Mouse (Mus musculus) adrenal gland (tissue): ENCODE results near the gene Ciz1.
"Not testable (repeated sequence)": the region's sequence is repeated elsewhere in the genome, so short reads cannot be mapped to it uniquely, and the experiment has no call there.

Source experiments
- intact Hi-C: fragments of 180-260 bp; cut with DNase I; formaldehyde crosslinking; loops from one replicate; pipeline ENCODE4 v1.15.1; 2025

Ciz1 gene

DNA sequence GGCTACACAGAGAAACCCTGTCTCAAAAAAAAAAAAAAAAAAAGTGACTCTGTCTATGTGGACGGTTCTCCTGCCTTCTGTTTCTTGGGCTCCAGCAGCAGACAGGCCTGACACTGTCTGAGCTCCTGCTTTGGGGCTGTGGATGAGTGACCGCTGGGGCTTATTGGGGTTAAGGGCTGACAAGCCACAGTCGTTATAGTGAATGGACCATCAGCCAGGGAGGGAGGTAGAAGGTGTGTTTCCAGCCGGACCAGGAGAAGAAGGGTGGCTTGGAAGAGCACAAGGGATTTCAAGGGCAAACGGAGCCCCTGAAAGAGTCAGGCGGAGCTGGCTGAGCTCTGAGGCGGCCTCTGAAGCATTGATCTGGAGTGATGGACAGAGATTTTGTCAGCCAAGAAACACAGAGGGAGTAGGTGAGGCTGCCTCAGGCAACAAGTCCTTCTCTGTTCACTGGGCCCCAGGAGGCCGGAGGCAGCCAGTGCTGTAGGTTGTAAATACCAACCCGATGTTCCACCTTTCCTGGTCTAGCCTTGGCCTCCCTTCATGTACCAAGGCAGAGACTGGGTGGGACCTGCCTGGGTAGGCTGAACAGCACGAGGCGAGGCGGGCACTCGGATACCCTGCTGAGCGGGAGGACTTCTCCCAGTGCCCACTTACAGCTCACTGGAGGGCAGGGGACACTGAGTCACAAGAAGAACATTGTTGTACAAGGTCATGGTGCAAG is 7.4 kb upstream of the Ciz1 start:
- intact Hi-C loops: no loop called here

DNA sequence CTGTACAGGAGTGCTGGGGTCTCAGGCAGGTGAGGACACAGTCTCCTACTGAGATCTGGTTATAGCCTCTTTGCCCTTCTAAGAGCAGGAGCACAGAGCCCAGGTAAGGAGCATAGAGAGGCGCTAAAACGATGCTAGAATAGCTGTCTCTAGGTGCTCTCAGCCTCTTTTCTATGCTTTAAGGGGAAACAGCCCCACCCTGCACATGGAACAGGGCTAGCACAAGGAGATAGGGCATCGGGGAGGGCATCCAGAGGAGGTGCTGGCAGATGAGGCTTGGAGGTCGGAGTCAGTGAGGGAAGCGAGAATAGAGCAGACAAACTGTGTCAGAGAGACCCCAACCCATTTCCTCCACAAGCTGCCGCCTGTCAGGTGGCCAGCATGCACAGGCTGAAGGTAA is 5.1 kb upstream of the Ciz1 start:
- intact Hi-C loops: no loop called here

DNA sequence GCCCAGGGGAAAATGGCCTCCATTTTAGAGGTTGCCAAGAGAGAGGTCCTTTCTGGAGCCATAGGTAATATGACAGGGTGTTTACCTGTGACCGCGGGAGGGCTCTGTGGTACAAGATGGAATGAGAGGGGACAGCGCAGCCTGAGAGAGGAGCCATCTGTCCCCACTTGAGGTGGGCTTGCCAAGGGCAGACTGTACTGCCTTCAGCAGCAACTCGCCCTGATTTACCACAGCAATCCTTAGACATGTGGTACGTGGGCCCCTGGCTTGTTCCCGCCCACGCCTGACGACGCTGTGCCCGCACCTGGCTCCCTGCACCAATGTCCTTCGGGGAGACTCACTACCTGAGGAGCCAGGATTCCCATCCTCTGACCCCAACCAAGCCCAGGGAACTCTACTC is 3.8 kb upstream of the Ciz1 start:
- intact Hi-C loops: no loop called here

DNA sequence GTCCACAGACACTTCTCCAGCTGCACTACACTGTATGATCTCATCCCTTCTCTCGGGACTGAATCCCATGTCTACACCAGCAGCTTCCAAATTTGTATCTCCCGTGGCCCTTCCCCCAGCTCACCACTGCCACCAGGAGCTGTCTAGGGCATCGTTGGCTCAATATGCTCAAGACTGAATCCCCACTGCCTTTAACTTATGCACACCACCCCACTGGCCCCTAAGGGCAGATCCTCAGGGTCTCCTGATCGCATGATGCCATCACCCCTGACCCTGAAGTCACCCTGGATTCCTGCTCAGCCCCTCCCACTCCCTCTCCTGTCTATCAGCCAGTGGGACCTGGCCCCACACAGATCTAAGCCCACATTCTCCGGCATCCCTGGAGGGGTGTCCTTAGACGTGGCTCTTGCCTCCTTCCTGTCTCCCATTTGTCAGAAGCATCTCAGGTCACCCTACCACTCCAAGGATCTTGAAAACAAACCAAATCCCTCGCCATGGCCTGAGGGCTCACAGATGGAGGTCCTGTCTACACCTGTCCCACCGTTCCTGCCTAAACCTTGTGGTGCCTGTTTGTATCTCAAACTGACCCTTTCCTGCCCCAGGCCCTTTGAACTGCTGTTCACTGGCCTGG is 2.4 kb upstream of the Ciz1 start:
- intact Hi-C loops: loop anchor here (5.0 kb wide), 1 partner anchor 48 kb away; the partner anchor contains the start of gene Ptges2

DNA sequence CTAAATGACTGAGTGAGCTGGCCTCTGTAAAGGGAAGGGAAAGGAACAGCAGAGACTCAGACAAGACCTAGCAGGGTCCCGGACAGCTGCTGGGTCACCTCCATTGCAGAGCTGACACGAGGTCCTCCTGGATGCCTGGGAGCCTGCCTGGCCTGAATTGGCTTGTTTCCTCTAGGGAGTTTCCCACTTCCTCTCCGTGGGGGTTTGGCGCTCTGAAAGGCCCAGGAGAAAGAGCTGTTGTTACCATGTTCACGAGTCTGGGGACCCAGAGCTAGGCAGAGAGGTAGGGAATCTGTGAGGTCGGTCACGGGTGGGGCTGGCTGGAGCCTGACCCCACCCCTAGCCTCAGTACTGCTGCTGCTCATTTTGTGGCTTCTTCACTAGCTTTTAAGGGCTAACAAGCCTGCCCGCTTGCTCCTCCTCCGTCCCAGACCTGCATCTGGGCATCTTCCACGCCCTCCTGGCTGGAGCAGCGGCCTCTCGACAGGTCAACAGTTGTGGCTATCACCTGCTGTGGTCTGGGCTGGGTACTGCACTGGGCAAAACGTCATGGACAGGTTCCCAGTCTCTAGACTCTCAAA is 1.6 kb upstream of the Ciz1 start:
- intact Hi-C loops: loop anchor here (5.0 kb wide), 1 partner anchor 47 kb away; the partner anchor contains the start of gene Ptges2

DNA sequence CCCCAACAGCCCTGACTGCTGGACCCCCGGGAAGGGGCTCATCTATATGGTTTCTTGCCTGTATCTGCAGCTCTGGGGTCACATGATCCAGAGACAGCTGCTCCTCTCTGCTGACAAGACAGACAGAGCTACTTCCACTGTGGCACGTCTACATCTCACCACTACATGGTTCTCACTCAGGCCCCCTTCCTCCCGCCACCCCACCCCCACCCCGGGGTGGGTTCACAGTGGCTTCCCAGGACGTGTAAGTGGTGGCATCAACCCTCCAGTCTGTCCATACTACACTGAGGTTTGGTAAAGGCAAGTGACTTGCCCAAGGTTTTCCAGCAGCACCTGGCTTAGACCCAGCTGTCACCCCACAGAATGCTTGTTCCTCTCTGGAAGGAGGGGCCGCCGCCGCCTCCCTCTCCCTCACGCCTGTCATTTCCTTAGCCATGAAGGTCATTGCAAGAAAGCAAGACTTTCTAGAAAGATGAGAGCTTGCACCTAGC is 611 bp upstream of the Ciz1 start:
- intact Hi-C loops: loop anchor here (5.0 kb wide), 1 partner anchor 46 kb away; the partner anchor contains the start of gene Ptges2

DNA sequence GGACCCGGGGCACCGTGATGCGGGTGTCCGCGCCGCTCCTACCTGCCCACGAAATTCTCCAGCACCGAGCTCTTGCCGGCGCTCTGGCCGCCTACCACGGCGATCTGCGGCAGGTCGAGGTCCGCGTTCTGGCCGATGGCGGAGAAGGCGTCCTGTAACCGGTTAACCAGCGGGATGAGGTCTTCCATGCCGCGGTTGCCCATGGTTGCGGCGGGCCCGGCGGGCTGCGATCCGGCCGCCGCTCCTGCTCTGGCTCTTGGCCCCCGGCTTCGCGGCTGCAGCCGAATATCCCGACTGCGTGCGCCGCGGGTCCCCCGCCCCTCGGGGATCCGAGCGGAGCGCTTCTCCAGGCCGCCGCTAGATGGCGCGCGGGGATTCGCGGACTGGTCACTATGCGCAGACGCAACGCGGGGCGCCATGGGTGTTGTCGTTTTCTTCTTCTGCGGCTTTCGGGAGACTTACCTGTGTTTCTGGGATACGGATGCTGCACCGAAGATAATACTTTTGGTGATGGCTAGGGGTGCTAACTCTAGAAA is 948 bp downstream of the Ciz1 start, which contains the start of gene Dnm1:
Gene Dnm1, minus strand, starts transcription at position 332 of the 536 bp plus-strand sequence.
- intact Hi-C loops: loop anchor here (5.0 kb wide), 1 partner anchor 44 kb away; the partner anchor contains the start of gene Ptges2

DNA sequence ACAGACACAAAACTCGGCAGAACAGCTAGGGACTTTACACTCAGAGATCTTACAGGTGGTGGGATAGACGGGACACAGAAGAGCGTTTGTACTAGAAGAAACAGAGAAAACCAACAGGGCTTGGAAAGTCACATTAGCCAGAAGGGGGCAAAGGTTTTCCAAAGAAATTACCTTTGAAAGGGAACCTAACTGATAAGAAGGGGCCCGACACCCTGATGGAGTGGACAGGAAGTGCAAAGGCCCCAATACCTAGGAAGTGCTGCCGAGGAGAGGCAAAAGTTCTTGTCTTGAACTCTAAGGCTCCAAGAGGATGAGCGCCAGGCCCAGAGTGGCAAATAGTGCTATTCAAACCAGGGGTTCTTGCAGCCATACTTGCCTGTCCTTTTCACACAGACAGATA is 1.7 kb downstream of the Ciz1 start:
- intact Hi-C loops: loop anchor here (5.0 kb wide), 1 partner anchor 43 kb away; the partner anchor contains the start of gene Ptges2

DNA sequence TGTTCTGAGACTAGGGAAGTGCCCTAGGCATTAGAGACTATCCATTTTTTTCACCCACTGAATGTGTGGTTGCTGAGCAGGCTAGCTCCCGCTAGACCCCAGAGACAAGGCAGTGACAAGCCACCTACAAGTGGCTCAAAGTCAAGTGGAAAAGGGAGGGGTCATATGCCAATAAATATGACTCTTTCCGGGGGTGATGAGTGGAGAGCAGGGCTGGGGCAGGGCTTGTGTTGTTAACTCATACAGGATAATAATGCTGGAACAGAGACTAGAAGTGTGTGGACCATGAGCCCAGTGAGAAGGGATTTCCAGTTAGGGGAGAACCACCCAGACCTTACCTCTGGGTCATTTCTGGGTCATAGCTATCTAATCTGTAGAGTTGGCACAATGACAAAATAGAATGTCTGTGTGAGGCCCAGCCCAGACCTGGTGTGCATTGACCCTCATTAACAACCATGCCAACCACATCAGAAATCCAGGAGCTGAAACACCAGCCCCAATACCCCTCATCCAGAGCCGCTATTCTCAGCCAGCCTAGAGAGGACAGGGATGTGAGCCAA is 2.3 kb downstream of the Ciz1 start:
- intact Hi-C loops: loop anchor here (5.0 kb wide), 1 partner anchor 43 kb away; the partner anchor contains the start of gene Ptges2

DNA sequence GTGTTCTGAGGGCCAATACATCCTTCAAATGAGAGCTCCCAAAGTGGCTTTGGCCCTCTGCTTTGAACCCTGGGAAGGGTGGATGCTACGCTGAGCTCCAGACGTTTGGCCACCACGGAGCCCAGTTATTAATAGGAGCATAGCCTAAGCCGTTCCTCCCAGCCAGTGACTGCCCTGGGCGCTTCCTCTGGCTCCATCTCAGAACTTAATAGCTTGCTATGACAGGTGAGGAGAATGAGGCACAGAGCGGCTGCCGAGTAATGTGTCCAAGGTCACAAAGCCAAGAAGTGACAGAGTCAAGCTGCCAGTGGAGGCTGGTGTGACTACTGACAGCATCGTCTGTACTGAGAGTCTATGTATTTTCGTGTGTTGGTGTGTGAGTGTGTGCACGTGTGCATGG is 4.1 kb downstream of the Ciz1 start:
- intact Hi-C loops: no loop called here

DNA sequence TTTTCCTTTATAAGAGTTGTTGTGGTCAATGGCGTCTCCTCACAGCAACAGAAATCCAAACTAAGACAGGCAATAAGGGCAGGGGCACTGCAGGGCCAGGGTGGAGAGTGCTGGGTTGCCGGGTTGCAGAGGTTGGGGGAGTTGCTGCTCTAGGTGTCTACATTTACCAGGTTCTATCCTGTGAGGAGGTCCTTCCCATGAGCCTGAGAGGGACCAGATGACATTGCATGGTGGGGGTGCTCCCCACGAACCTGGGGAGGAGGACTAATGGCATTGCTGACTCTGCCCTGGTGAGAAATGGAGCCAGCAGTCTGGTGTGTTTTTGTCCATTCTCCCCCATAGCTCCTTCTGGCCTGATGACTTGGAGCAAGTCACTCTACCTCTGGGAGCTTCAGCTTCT is 5.6 kb downstream of the Ciz1 start:
- intact Hi-C loops: no loop called here

DNA sequence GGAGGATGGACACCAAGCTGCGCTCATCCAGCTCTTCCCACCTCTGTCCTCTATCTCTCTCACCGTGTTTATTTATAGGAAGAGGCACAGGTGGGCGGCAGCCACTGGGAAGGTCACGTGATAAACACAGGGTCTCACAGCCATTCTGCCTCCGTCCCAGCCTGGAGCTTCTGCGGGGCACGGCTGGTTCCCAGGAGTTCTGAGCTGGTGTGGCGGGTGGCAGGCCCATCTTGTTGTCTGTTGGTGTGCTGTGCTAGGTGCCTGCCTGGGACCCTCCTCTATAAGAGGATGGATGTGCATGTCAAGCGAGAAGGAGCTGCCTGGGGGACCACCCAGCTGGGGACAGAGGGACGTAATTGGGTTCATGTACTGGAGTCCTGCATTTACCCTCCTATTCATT is 6.3 kb downstream of the Ciz1 start:
- intact Hi-C loops: no loop called here

DNA sequence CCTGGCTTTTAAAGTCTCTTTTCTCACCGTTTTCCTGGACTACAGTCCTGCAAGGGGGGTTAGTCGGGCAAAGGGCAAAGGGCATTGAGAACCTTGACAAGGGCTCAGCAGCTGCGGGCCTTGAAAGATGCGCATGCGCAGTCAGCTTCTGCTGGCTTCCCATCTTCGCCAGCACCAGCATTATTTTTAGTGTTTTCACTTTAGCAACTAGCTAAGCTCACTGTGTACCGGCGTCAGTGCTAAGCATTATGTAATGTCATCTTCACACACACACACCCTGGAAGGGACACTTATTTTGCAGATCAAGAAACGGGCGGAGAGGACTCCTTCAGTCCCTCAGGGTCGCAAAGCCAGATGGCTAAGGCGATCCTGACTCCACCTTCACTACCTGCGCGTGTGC is 8.6 kb downstream of the Ciz1 start:
- intact Hi-C loops: no loop called here

DNA sequence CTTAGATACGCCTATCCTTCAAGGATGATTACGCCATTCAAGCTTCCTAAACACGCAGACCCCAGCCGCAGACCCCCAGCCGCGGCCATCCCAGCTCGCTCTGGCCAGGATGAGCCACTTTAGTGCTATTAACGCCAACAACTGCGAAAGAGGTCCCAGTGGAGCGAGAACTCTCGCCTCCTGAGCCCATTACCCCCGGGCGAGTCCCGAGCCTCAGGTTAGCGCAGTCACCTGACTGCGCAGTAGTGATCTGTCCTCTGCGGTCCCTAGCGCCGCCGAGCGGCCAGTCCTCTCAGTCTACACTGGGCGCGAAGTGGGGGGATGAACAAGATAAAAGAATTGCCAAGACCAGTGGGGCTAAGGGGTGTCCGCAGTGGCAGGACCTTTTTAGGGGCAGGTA is 9.3 kb downstream of the Ciz1 start:
- intact Hi-C loops: no loop called here

DNA sequence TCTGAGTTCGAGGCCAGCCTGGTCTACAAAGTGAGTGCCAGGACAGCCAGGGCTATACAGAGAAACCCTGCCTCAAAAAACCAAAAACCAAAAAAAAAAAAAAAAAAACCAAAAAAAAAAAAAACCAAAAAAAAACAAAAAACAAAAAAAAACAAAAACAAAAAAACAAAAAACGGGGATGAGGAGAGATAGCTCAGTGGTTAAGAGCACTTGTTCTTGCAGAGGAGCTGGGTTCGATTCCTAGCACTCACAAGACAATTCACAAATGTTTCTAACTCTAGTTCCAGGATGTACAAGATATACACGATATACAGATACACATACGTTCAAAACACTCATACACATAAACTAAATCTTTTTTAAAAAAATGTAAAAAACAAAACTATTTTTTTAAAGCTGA is 10.1 kb downstream of the Ciz1 start:
- intact Hi-C loops: not testable (repeated sequence)

DNA sequence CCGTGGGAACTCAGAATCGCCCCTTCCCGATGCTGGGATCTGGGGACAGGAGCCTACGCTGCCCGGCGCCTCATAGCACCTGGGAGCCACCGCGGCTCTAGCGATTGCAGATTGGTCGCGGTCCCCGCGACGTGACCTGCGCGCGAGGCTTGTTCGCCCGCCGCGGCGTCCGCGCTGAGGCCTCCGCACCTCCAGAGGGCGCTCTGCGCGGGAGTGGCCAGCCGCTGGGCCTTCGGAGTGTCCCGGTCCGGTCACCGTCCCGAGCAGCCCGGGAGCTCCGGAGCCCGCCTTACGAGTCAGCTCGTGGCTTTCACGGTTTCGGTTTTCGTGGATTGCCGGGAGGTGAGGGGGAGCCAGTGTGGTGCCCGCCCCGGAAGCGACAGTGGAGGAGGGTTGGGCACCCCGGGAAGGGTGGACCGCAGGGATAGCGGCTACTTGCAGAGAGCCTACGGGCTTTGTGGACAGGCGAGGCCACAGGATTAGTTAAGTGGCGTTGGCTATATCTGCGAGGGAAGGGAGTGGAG is 10.8 kb downstream of the Ciz1 start:
- intact Hi-C loops: no loop called here

DNA sequence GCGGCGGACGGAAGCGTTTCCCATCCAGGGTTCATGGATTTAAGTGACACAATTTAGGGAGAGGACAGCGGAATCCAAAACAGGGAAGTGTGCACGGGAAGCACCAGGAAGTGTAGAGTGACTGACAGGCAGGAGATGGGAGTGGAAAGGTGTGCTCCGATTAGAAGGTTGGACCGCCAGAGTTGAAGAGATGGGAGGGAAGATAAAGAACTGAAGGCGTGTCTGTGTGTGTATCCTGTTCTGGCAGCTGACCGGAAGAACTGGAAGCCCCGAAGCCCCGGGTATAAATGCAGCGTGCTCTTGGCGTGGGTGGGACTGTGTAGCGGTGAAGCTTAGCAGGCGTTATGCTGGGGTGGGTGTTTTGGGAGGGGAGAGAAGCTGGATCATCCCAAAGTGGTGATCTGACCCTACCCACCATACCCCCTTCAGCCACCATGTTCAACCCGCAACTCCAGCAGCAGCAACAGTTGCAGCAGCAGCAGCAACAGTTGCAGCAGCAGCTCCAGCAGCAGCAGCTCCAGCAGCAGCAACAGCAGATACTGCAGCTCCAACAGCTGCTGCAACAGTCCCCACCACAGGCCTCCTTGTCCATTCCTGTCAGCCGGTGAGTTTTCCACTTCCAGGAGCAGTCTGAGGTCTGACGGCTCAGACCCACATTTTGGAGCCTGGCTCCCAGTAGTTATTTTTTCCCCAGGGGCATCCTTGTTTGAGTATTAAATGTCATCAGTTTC is 11.4 kb downstream of the Ciz1 start:
- intact Hi-C loops: no loop called here

DNA sequence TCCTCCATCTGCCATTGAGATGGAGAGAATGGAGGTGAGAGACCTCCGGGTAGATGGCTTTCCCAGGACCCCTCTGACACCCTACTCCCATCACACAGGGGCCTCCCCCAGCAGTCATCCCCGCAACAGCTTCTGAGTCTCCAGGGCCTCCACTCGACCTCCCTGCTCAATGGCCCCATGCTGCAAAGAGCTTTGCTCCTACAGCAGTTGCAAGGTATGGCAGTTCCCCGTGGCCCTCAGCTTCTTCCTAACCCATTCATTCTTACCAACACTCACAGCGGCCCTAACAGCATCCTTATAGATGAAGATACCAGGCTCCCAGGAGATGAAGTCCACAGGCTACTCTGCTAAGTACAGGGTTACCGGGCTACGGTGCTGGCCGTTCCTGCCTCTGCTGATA is 12.0 kb downstream of the Ciz1 start:
- intact Hi-C loops: no loop called here

DNA sequence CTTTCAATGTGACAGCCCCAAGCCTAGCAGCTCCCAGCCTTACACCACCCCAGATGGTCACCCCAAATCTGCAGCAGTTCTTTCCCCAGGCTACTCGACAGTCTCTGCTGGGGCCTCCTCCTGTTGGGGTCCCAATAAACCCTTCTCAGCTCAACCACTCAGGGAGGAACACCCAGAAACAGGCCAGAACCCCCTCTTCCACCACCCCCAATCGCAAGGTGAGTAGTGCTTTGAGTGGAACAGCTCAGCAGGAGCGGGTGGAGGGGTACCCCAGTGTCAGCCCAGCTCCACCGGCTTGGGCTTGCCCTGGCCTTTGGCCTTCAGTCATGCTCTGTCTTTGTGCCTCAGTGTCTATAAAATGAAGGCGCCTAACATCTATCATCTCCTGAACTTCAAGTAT is 15.2 kb downstream of the Ciz1 start:
- intact Hi-C loops: no loop called here

DNA sequence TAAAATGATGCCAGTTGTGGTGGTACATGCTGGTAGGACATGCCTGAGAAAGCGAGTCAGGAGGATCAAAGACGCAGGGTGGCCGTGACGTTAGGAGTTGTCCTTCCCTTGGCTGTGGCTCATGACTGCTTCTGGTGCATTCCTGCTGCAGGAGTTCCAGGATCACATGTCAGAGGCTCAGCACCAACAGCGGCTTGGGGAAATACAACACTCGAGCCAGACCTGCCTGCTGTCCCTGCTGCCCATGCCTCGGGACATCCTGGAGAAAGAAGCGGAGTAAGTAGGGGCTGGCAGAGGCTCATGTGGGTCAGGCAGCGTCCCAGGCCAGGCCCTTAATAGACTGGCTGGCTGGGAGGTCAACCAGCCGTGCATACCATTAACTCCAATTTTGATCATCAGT is 22.1 kb downstream of the Ciz1 start:
- intact Hi-C loops: no loop called here
